Mouse (Mus musculus) olfactory bulb, adult 2 months (tissue): Measurements from ENCODE around the gene Gm42791.

Source experiments
- CTCF ChIP-seq: fragments of 200-500 bp; IDR thresholded peaks from 2 replicates; pipeline ENCODE4 v1.5.1; 2012; ENCODE audit warnings: low read depth, mild to moderate bottlenecking, low read length, moderate library complexity; ENCODE audit not compliant: insufficient read depth
- POLR2A ChIP-seq: fragments of 200-500 bp; IDR thresholded peaks from 2 replicates; pipeline ENCODE4 v1.6.1; 2012; ENCODE audit warnings: mild to moderate bottlenecking, low read depth, low read length, moderate library complexity; ENCODE audit not compliant: insufficient read depth

DNA sequence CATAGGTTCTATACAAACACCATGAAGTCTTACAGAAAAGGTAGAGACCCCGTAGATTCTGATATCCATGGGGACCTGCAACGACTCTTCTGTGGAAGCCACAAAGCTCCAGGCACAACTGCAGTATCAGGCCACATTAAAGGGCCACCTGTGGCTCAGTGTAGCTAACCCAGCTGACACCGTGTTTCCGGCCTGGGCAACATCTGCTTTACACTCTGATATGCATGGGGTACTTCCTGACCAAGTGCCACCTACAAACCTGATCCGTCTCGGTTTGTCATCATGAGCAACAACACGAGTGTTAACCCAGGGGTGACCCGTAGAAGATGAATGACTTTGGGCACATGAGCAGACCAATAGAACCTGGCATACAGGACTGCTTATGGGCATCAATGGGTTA lies 18.1 kb downstream of the Gm42791 start:
- TF ChIP-seq CTCF: no peak
- TF ChIP-seq POLR2A: no peak
